Mouse (Mus musculus) stomach, postnatal 0 days (tissue): Measurements from ENCODE around the gene Rangrf.

ENCODE experiments used
- CTCF ChIP-seq: IDR thresholded peaks from 2 replicates; pipeline ENCODE4 v1.5.1; 2016; ENCODE audit warnings: antibody characterized with exemption, low read depth, mild to moderate bottlenecking, moderate library complexity
- EP300 ChIP-seq: optimal IDR thresholded peaks from 2 replicates; pipeline ENCODE3; 2016; ENCODE audit warnings: antibody characterized with exemption

DNA sequence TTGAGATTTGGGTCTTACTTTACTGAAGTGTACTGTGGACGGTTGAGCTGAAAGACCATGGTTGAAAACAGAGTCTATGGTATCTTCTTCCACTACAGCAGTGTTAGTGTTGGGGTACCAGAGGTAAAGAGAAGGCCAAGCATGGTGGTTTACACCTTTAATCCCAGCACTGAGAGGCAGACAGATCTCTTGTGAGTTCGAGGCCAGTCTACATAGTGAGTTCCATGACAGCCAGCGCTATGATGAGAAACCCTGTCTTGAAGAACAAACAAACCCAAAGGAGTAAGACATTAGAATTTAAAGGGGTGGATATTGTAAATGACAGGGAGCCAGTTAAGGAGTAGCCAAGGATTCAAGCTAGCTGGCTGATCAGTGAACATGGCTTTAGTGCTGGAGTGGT, 41.8 kb upstream of the Rangrf start:
- TF ChIP-seq EP300 (no peak), CTCF (no peak)
